Mouse (Mus musculus): Measurements from ENCODE around the gene Tmem11.
"Not testable (repeated sequence)": the region's sequence is repeated elsewhere in the genome, so short reads cannot be mapped to it uniquely, and the experiment has no call there.

Gene Tmem11

DNA sequence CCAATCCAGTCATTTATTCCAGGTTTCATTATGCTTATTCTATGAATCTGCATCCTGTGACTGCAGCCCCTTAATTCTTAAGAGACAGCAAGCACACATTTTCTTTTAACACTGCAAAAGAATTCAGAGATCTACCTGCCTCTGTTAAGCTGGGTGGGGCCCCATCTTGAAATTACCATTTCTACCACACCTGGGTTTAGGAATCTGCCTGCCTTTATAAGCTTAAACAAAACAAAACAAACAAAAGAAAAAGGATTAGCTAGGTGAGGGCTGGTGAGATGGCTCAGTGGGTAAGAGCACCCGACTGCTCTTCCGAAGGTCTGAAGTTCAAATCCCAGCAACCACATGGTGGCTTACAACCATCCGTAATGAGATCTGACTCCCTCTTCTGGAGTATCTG is 7.9 kb upstream of the Tmem11 start:
- not testable (repeated sequence) for DNase-seq (ENCODE audit: low spot score in 2 of 2)

DNA sequence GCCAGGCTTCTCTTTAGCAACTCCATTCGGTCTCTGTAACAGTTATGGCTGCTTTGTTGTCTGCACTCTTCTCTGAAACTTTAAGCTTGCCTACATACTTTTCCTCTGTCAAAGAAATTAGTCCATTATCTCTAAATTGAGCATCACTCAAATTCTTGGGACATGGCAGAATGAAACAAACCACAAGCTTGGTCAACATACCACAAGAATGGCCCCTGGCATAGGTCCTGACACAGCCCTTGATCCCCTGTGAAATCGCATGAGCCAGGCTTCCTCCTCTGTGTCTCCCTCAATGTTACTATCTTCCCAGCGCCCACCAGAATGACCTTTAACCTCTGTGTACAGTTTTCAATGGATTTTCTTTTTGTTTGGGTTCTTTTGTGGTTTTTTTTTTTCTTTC is 3.3 kb upstream of the Tmem11 start:
- DNase-seq (ENCODE audit: low spot score in 2 of 2), result no peak

DNA sequence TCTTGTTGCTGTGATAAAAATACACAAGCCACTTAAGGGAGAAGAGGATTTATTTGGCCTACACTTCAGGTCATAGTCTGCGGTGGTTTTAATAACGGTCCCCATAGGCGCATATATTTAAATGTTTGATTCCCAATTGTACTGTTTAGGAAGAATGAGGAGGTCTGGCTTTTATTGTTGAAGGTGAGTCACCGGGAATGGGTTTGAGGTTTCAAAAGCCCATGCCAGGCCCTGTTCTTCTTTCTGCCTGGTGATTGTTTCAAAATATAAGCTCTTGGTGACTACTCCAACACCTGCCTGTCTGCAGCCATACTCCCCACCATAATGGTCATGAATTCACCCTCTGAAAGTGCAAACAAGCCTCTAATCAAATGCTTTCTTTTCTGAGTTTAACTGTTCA is 1.5 kb upstream of the Tmem11 start:
- DNase-seq (ENCODE audit: low spot score in 2 of 2), result no peak

DNA sequence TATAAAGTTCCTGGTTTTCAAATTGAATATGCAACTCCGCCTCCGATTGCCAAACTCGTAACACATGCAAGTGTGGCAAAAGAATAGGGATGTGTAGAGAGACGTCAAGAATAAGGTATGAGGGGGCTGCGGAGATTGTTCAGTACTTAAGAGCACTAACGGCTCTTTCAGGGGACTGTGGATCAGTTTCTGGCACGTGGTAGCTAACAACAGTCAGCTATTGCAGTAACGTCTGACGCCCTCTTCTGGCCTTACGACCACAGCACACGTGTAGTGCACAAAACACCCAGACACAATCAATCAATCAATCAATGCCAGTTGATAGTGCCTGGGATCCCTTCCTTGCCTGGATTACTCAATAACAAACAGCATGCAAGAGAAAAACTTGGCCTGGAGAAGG is 351 bp upstream of the Tmem11 start:
- peak; percentile 52 to 72 for DNase-seq (ENCODE audit: low spot score in 2 of 2)

DNA sequence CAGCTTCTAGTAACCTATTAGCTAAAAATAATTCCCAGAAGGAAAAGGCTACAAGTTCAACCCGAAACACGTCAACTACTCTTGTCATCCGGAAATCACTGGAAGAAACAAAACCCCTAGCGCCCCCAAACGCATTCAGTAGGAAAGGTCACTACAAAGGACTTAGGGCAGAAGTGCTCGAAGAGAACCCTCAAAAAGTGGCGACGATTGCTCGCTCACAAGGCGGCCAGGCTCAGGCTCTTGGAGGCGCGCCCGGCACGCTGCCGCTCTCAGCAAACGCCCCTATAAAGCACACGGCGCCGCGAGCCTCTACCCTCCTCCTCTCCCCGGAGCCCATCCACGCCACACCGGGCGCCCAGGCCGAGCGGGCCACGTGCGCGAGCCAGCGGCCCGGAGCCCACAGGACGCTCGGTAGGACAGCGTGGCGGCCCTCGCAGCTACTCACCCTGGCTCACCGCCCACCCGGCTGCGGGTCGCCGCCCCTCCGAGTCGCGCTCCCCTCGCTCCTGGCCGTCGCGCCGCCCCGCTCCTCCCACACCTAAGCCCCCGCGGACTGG is 938 bp downstream of the Tmem11 start:
- peak; percentile 23 to 29 for DNase-seq (ENCODE audit: low spot score in 2 of 2)

DNA sequence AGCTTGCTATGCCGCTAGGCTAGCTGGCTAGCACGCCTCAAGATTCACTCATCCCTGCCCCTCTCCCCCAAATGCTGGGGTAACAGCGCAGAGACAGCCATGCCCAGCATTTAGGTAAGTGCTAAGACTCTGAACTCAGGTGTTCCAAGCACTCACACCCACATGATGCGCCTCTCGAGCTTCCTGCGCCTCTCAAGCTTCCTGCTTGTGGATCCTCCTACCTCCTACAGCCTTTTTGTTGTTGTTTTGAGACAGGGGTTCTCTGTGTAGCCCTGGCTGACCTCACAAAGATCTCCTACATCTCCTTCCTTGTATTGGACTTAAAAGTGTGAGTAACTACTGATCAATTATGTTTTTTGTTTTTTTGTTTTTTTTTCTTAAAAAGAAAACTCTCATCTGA is 6.0 kb downstream of the Tmem11 start:
- DNase-seq (ENCODE audit: low spot score in 2 of 2), result no peak

DNA sequence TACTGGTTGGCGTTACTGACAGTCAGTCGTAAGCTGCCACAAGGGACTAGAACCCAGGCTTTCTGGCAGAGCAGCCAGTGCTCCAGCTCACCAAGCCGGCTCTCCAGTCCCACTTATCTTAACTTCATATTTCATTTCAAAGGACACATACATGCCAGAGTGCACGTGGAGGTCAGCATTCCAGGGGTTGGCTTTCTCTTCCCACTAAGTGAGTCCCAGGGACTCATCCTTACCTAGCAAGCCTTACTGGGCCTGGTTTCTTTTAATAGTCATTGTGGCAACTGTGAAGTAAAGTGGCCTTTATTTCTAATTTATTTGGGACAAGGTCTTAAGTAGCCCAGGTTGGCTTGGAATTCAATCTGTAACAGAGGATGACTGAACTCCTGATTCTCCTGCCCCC is 7.7 kb downstream of the Tmem11 start:
- DNase-seq (ENCODE audit: low spot score in 2 of 2), result no peak

DNA sequence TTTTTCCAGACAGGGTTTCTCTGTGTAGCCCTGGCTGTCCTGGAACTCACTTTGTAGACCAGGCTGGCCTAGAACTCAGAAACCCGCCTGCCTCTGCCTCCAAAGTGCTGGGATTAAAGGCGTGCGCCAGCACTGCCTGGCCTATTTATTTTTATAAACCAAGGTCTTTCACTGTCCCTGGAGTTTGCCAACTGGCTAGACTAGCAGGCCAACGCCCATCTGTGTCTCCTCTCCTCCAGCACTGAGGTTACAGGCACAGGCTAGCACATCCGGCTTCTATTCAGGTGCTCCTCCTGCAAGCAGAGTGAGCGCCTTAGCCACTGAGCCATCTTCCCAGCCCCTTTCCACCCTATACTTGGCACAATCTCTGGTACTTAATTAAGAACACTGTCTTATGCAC is 9.6 kb downstream of the Tmem11 start:
- not testable (repeated sequence) for DNase-seq (ENCODE audit: low spot score in 2 of 2)

DNA sequence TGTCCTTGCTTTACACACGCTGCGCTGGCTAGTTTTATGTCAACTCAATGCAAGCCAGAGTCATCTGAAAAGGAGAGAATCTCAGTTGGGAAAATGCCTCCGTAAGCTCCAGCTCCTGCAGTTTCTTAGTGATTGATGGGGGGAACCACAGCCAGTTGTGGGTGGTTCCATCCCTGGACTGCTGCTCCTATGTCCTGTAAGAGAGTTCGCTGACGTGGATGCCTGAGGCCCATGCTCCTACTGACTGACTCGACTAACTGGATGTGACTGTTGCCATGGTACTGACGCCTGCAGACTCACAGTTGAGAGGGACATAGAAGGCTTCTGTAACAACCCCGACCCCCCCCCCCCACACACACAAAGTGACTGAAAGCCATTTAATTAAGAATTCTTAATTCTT is 11.2 kb downstream of the Tmem11 start:
- no peak for DNase-seq (ENCODE audit: low spot score in 2 of 2)

DNA sequence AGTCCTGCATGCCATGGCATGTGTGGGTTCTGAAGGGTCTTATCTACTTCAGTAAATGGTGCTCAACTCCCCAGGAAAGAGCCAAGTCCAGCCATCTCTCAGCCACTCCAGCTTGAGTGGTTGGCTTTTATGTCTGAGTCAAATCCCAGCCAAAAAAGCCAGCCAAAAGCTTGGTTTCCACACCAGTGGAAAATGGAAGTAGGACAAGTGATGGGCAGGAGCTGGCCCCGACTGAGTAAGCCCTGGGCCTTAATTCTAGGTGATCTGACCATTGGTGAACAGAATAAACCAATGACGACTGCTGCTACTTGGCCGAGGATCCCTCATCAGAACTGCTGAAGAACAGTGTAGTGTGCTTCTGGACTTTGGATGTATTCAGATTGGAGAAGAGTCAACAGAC is 11.6 kb downstream of the Tmem11 start:
- no peak for DNase-seq (ENCODE audit: low spot score in 2 of 2)

DNA sequence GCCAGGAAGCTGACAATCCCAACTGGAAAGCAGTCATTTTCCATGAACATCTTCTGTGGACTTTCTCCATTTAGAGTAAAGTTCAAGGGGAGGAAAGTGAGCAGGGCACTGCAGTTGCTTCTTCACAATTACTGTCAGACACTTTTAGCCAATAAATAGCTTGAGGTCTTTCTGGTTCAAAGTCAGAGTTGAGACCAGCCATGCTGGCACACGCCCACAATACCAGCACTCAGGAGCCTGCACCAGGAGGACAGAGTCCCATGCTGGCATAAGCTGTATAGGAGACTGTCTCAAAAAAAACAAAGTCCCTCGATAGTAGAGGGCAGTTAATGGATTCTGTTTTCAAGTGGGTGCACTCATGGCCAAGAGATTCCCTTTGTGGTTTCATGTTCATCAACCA is 13.1 kb downstream of the Tmem11 start:
- no peak for DNase-seq (ENCODE audit: low spot score in 2 of 2)

DNA sequence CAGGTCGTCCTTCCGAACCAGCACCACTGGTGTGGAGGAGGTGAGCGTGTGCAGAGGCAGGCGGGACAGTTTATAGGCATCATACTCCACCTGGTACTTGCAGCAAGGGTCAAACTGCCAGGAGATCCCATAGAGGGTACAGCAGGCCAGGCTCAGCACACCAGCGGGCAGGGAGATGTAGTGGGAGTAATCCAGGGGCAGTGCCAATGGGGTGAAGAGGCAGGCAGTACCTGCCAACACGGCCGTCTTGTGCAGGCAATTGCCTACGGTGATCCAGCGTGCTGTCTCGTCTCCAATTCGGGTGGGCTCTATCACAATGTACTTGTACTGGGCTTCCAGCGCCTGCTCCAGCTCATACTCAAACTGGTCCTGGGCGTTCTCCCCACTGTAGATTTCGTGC is 14.2 kb downstream of the Tmem11 start:
- no peak for DNase-seq (ENCODE audit: low spot score in 2 of 2)

DNA sequence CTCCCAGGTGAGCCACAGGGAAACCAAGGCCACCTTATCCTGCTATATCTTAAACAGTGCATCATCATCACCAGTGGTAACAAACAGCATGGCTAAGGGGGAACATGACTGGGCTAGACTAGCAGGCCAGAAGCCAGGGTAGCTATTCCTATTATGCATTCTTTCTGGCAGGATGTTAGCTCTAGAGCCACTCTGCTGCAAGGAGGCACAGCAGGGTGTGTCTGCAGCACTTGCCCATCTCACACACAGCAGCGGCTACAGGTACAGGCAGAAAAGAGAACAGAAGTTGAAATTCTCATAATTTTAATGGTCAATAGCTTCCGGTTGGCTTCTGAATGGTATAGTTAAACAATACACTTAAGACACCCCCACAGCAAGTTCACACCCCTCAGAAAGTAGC is 14.9 kb downstream of the Tmem11 start:
- DNase-seq (ENCODE audit: low spot score in 2 of 2), result no peak

DNA sequence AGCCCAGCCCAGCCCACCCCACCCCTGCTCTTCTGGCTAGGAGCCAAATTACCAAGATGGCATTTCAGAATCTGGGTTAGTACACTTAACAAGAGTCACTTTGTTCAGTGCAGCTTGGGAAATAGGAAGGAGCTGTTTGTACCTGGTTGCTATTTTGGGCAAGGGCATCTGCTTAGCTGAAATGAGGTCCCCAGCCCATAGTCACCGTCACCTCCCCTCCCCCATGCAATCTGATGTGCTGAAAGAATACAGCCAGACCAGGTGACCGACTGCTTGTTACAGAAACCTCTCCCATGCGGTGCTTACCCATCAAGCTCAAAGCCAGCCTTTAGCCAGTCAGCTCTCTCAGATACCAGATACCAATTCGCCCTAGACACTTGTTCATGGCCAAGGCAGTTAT is 15.9 kb downstream of the Tmem11 start:
- DNase-seq (ENCODE audit: low spot score in 2 of 2), result no peak

DNA sequence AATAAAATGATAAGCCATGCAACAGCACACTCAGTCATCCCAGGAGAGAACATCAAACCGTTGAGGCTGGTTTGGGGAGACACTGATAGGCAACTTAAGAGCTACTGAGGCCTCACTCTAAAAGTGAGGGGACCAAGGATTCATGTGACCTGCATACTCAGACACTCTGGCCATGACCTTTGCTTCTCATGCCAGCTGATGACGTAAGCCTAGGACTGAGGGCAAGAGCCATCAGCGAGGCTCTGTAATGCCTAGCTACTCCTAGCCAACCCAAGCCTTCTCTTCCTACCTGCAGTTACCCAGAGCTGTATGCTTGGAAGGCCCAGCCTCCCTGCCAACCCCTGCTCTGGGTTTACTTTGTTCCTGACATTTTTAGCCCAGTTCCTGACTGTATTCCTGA is 17.1 kb downstream of the Tmem11 start:
- no peak for DNase-seq (ENCODE audit: low spot score in 2 of 2)

DNA sequence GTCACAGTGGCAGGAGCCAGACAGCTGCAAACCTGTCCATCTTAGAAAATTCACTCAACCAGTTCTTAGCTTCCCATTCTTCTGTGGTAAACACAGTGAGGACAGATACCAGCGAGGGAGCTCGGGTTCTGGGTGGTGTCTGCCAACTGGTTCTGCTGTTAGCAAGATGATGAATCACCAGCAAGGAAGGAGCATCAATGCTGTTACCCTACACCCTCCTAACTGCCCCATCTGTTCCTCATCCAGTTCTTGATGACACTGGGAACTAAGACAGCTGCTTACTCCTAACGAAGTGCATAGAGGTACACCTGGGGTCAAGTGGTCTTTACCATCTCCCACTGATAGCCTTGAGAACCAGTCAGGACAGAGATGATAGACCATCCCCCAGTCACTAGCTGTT is 22.5 kb downstream of the Tmem11 start:
- no peak for DNase-seq (ENCODE audit: low spot score in 2 of 2)

DNA sequence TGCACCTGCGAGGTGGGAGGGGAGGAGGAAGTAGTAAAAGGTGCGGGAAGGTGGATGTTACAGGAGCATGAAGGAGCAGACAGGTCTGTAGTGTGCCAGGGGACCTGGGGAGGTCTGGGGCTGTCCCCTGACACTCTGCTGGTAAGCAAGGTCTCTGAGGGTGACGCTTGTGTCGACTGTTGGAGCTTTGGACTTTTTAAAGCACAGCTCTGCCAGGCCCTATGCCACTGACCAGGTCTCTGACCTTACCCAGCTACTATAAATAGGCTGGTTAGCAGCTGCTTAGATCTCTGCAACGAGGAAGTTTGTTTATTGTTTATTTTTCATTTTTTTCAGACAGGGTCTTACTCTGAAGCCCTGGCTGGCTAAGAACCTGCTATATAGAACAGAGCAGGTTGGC is 33.7 kb downstream of the Tmem11 start:
- DNase-seq (ENCODE audit: low spot score in 2 of 2), result no peak

DNA sequence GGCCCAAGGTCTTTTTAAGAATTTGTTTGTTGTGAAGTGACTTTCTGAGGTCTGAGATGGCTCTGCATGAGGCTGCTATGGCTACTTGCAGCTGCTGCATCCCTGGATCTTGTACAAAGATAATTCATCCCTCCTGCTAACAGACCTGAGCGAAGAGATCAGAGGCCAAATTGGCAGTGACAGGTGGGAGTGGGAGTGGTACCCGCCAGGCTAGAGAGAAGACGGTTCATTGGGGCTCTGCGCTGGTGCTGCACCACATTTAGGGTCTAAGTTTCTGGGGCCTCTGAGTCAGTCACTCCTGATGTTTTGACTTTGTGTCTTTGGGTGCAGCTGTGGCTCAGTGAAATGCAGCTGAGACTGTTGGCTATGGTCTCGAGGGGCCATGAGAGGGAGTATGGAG is 35.7 kb downstream of the Tmem11 start:
- no peak for DNase-seq (ENCODE audit: low spot score in 2 of 2)

DNA sequence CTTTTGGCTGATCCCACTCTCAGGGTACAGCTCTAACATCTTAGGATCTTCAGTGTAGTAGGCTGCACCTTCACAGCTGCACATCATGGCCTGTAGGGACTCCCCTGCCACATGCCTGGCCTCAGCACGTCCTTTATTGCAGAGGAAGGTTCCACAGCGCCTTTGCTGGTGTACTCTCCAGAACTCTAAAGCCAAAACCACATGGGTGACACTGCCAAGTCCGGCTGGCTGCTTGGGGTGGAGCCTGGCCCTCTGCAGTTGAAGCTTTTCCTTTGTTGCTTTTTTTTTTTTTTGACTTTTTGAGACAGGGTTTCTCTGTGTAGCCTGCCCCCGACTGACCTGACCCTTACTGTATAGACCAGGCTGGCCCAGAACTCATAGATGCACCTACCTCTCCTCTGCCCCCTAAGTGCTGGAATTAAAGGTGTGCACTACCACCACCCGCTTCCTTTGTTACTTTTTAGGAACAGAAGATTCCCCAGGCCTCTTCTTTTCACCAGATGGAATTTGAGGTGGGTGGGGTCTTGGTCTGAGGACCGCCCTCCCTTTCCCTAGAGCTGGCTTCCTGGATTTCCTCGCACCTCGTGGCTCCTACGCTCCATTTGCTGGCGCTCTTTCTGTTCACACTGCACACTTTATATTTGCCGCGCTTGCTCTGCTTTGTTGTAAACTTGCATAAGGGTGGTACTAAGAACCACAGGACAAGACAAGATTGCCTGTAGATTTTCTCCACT is 37.4 kb downstream of the Tmem11 start:
- DNase-seq (ENCODE audit: low spot score in 2 of 2), result no peak

DNA sequence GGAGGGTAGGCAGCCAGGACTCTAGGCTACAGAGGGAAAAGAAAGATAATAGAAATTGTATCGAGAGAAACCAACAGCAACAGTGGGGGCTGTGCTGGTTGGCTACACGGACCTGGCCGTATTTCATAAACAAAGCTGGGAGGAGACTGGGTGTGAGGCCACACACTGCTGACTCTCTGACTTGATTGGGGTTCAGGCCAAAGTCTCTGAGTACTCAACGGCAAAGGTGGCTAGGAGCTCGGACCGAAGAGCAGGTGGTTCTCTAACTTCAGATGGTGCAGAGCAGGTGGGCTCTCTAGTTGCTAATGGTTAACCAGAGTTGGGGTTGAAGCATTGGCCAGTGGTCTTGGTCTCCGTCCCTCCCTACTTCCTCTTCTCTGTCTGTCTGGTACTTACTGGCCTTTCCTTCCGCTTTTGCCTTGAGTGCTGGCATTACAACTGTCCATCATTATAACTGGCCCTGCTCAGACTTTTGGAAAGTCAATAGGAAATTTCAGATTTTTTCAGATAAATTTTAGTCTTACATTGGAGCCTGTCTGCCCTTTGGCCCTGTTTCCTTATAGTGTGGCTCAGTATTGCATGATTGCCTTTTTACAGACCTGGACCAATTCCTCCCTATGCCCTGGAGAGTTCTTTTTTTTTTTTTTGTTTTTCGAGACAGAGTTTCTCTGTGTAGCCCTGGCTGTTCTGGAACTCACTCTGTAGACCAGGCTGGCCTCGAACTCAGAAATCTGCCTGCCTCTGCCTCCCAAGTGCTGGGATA is 41.2 kb downstream of the Tmem11 start:
- no peak for DNase-seq (ENCODE audit: low spot score in 2 of 2)

DNA sequence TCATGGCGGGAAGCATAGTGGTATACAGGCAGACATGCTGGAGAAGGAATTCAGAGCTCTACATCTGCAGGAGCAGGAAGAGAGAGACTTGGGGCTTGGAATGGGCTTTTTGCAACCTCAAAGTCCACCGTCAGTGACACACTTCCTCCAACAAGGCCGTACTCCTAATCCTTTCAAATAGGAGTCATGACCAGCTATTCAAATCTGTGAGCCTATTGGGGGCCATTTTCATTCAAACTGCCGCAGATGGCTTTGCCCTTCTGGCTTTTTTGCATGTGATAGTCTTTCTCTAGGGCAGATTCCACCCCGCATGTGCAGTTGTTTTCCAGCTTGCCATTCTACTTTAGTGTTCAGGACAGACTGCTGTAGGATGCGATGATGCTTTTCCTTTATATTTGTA is 42.2 kb downstream of the Tmem11 start:
- DNase-seq (ENCODE audit: low spot score in 2 of 2), result no peak

DNA sequence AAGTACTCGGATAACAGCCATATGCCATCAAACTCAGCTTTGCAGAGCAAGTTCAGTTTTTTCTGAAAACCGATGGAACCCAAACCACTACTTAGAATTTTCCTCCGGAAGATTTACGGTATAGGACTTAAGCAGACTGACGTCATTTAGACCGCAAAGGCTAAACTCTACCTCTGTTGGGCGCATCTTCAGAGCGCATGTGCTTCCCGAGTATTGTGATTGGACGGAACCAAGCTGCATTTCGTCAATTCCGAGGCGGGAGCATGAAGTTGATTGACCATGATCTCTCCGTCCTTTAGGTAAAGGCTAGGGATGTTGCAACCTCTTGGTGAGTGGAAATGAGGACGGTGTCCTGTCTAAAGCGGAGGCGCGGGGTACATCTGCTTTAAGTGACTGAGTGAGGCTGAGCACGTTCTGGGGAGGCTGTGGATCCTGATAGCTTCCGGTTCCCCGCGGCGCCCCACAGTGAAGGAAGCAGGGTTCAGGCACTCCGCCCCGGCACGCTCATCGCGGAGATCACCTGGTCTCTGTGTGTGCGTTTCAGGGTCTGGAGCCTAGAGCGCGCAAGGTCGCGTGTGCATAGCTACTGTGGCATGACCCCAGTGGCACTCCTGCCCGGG is 48.5 kb downstream of the Tmem11 start, which contains the start of gene Dhrs7b:
TSS of gene Dhrs7b (plus strand) at position 199 of the 620 bp plus-strand sequence.
- DNase-seq (ENCODE audit: low spot score in 2 of 2), result peak; percentile 86 to 89

DNA sequence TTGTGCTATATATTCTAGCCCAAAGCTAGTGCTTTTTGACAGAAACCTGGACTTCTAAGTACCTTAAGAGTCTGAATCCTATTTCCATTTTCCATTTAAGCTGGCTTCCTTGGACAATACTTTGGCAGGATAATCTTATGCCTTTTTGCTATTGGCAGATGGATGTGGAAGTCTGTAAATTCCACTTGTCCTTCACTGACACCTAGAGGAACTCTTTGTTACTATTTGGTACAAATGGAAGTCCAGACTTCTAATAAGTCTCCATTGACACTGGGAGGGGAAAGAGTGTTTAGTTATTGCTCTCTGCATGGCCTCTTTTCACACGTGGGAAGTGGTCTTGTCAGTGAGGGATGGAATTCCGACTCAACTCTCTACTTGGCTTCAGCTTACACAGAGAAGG is 50.2 kb downstream of the Tmem11 start:
- no peak for DNase-seq (ENCODE audit: low spot score in 2 of 2)
